Mouse (Mus musculus) retina, postnatal 1 day (tissue): ENCODE results near the gene Pde4c.
A peak's percentile ranks its signal among the peaks of the same experiment; 100 is the strongest.

Experiments
- DNase-seq: peaks from one replicate; pipeline ENCODE4 v3.0.0-alpha.2; 2012

The Pde4c gene

GRCm38 (mm10) chr8:70768956-70769355 lies 45.4 kb downstream of the Pde4c start:
- no peak for DNase-seq

GRCm38 (mm10) chr8:70769359-70769758 lies 45.8 kb downstream of the Pde4c start:
- DNase-seq, result peak; percentile 94

DNA sequence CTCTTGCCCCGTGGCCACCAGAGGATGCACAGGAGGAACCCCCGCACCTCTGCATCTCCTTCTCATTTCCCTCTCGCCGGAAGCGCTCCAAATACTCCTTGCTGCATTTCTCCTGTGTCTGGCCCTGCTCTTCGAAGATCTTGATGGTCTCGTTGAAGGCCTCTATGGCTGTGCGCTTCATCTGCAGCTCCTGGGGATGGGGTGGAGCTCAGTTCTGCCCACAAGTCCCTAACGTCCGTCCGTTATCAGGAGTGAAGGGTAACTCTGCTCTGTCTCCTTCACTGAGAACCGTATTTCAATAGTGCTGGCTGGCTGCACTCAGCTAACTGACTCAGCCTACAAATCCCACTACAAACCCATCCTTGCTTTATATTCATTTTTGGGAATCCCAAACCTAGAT lies 46.3 kb downstream of the Pde4c start:
- no peak for DNase-seq

DNA sequence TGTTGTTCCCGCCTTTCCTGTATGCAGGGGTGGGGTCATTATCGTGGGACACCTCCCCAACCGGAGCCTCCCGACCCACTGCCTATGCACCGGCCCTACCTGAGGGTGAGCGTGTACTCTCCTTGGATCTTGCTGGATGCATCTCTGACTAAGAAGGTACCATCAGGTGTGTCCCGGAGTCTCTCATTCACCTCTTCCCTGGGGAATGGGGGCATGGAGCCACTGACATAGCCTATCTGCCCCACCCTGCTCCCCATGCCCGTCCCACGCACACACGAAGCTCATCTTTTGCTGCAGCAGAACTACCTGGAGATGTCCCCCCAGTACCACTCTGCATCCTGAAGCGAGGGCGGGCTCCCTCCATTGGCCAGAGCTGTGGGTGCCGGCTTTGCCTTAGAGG lies 47.2 kb downstream of the Pde4c start:
- no peak for DNase-seq

- no peak for DNase-seq
Observed at GRCm38 (mm10) chr8:70771217-70771616, 47.7 kb downstream of the Pde4c start.

- DNase-seq, result no peak
Observed at GRCm38 (mm10) chr8:70772075-70772474, 48.6 kb downstream of the Pde4c start.

DNA sequence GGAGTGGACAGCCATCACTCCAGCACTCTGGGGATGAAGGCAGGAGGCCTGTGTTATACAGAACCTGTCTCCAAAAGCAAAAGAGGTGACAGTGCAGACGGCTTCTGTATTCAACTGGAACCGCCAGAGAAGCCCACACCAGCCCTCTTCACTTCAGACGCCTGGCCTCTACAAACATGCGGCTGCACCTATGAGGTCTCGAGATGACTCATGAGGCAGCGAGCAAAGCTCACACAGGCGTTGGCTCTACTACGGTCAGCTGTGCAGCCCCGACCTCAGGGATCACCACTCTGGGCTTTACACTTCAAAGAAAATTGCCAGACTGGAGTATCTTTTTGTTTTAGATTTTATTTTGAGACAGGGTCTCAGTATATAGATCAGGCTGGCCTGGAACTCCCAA lies 49.4 kb downstream of the Pde4c start:
- no peak for DNase-seq

GRCm38 (mm10) chr8:70773410-70773809 lies 49.9 kb downstream of the Pde4c start:
- no peak for DNase-seq

- no peak for DNase-seq
Observed at GRCm38 (mm10) chr8:70773833-70774232, 50.3 kb downstream of the Pde4c start.

DNA sequence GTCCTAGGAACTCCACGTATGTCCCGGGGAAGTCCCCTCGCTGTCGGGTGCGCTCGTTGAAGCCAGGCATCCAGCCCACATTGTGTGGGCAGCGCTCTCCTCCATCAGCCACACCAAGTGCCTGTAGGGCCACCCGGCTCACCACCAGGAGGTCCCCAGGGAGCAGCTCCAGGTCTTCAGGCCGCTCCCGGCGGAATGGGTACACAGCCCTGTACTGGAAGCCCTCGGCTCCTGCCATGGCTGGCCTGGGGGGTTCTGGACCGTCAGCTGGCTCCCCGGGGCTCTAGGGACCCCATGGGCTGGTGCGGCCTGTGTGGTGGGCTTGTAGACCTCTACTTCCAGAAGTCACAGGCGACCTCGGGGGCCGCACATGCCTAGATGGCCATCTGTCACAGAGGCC lies 51.2 kb downstream of the Pde4c start:
- no peak for DNase-seq

GRCm38 (mm10) chr8:70775227-70775626 lies 51.7 kb downstream of the Pde4c start:
- no peak for DNase-seq

- no peak for DNase-seq
Observed at GRCm38 (mm10) chr8:70775851-70776495, 52.5 kb downstream of the Pde4c start.

DNA sequence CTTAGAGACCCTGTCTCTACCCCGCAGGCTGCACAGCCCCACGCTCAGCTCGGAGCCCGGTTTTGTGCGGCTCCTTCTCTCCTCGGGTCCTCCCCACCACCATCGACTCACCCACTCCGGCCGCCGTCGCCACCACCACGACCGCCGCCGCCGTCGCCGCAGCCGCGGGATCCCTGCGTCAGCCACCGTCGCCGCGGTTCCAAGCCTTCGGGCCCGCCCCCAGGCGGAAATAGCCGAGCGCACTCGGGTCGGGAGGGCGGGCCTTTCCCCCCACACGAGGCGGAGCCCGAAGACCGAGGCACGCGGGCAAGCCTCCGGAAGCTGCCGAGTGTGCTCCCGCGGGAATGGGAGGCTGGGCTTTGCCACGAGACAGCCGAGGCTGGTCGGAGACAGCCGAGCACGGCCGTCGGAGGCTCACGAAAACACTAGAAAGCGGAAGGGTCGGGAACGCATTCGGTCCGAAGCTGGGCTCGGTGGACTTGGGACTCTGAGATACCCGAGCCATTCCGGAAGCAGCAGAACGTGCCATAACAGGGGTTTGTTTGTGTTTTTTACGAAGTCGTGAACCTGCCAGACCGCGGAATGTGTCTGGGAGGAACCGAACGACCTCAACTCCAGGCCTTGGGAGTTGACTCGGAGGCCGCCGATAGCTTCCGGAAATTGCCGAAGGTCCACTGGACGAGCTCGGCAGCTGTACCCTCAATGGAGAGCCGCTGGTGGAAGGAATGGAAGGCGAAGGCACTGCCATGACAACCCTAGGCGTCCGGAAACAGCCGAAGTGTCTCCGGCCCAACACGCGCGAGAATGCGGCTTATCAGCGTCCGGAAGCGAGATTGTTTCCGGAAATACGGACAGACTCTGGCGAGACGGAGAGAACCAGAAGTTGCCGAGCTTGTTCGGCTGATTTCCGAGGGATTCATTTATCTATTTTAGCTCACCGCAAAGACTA lies 53.2 kb downstream of the Pde4c start, which contains the start of gene Pik3r2:
Gene Pik3r2, minus strand, starts transcription at position 218 of the 949 bp plus-strand sequence.
- DNase-seq, result peak; percentile 99

DNA sequence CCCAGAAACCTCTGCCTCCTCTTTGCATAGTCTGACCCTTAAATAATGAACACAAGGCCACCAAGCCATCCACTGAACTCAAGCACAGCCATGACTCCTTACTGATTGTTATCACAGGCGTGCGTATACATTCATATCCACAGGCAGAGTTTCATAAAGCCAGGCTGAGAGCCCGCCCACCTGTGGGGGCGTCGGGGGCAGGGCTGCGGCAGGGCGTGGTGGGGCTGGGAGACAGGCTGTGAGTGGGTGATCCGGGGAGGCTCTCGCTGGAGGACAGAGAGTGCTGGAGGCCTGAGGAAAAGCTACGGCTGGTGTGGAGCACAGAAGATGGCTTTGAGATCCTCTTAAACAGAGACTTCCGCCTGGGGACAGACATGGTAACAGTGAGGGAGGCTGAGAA lies 56.6 kb downstream of the Pde4c start:
- no peak for DNase-seq

DNA sequence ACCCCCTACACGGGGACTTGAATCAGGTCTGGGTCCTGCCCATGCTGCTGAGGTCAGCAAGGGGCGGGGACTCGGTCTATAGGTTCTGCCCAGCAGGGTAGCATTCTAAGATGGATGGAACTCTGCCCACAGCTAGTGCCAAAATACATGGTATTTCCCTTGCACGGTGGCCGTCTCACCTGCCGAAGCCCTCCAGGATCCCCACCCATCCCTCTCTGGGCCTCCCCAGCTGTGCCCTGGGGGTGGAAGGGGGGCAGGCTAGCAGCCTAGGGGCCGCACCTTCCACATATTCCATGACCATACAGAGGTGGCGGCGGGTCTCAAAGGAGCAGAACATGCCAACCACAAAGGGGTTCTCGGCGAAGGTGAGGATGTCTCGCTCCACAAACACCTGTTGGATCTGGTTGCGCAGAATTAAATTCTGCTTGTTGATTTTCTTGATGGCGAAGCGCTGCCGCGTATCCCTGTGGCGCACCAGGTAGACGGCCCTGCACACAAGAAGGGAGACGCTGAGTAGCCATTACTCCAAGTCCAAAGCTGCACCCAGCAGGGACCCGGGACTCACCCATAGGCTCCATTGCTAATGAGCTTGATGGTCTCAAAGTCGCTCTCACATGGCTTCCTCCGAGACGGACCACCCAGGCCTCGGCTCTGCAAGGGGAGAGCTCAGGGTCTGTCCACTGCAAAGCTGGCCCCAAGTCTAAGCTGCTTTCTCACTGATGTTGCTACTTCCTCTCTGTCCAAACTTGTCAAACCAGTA lies 63.0 kb downstream of the Pde4c start:
- no peak for DNase-seq

- no peak for DNase-seq
Observed at GRCm38 (mm10) chr8:70787051-70787445, 63.5 kb downstream of the Pde4c start.

GRCm38 (mm10) chr8:70787941-70788667 lies 64.6 kb downstream of the Pde4c start:
- no peak for DNase-seq

- DNase-seq, result no peak
Observed at GRCm38 (mm10) chr8:70789046-70789445, 65.5 kb downstream of the Pde4c start.

GRCm38 (mm10) chr8:70790846-70791245 lies 67.3 kb downstream of the Pde4c start:
- no peak for DNase-seq

DNA sequence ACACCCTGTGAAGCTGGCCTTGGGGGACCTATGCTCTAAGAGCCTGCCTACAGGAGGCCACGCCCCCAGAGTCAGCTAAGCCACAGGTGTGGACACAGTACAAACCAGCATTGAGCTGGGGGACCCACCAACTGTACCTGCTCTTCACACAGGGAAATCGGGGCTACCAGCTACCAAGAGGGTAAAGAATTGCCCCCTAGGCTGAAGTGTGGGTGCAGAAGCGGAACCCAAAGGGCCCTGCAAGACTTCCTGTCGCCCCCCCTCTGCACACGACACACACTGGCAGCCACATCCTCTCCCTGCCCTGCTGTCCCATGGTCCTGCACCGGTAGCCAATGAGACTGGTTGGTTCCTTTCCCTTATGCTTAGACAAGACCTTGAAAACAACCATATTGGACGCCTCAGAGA lies 67.8 kb downstream of the Pde4c start:
- no peak for DNase-seq

GRCm38 (mm10) chr8:70791975-70792691 lies 68.6 kb downstream of the Pde4c start:
- peak; percentile 98 for DNase-seq

- DNase-seq, result no peak
Observed at GRCm38 (mm10) chr8:70792700-70793099, 69.2 kb downstream of the Pde4c start.
